Mouse (Mus musculus) gastrocnemius, postnatal 36 days (tissue): Measurements from ENCODE around the gene Cib2. TPM values are rescaled to one million over a fixed set of nuclear protein-coding genes. Genes with fewer than 3 reads are reported as not detected.

Experiments used
- DNase-seq, 2 experiments: peaks; one replicate each; pipeline ENCODE4 v3.0.0; 2022
- intact Hi-C: fragments of 180-260 bp; cut with DNase I; formaldehyde crosslinking; loops from one replicate; pipeline ENCODE4 v1.15.1; 2025
- total RNA-seq, 2 experiments: library from RNA; stranded (reverse); gene quantifications; 2 replicates each; pipeline ENCODE4 v1.2.3; 2021

Cib2 gene
- total RNA-seq, 2 experiments from 2014 or later, result 113 to 142 TPM

- peak in 1 of 2 experiments; percentile 23 for DNase-seq
Measured at GRCm38 (mm10) chr9:54552409-54552808, 7.6 kb downstream of the Cib2 start.

GRCm38 (mm10) chr9:54549433-54549832, 10.6 kb downstream of the Cib2 start:
- DNase-seq, result no peak
- intact Hi-C loops, result loop anchor here (5.0 kb wide), 1 partner anchor 112 kb away; no protein-coding TSS in a partner anchor

More at GRCm38 (mm10) chr9:54552409-54552808, 7.6 kb downstream of the Cib2 start:
- intact Hi-C loops, result loop anchor here (2.0 to 5.0 kb wide), 2 partner anchors 52 to 125 kb away; no protein-coding TSS in a partner anchor

- intact Hi-C loops, result loop anchor here (5.0 kb wide), 1 partner anchor 110 kb away; no protein-coding TSS in a partner anchor
- no peak for DNase-seq
Measured at GRCm38 (mm10) chr9:54547536-54547935, 12.5 kb downstream of the Cib2 start.

- intact Hi-C loops, result loop anchor here (1.0 to 5.0 kb wide), 2 partner anchors 25 to 108 kb away; no protein-coding TSS in a partner anchor
- no peak for DNase-seq
Measured at GRCm38 (mm10) chr9:54544954-54545315, 15.1 kb downstream of the Cib2 start.

GRCm38 (mm10) chr9:54544212-54544953, 15.6 kb downstream of the Cib2 start:
- DNase-seq, result no peak
- intact Hi-C loops, result loop anchor here (1.0 kb wide), 1 partner anchor 24 kb away; no protein-coding TSS in a partner anchor

- intact Hi-C loops, result no loop called here
Measured at GRCm38 (mm10) chr9:54540801-54541200, 19.2 kb downstream of the Cib2 start.

GRCm38 (mm10) chr9:54538684-54539083, 21.3 kb downstream of the Cib2 start, which contains the start of gene Sh2d7:
TSS of gene Sh2d7 (plus strand) at chr9:54538984.
- intact Hi-C loops, result no loop called here
- DNase-seq, result no peak

More at GRCm38 (mm10) chr9:54540801-54541200, 19.2 kb downstream of the Cib2 start:
- no peak for DNase-seq

GRCm38 (mm10) chr9:54538244-54538643, 21.8 kb downstream of the Cib2 start:
- intact Hi-C loops, result no loop called here
- no peak for DNase-seq

GRCm38 (mm10) chr9:54537480-54537879, 22.5 kb downstream of the Cib2 start:
- intact Hi-C loops, result no loop called here
- no peak for DNase-seq

- intact Hi-C loops, result no loop called here
- no peak for DNase-seq
Measured at GRCm38 (mm10) chr9:54537030-54537429, 23.0 kb downstream of the Cib2 start.

- intact Hi-C loops, result no loop called here
- no peak for DNase-seq
Measured at GRCm38 (mm10) chr9:54536236-54536635, 23.8 kb downstream of the Cib2 start.

- intact Hi-C loops, result no loop called here
- DNase-seq, result no peak
Measured at GRCm38 (mm10) chr9:54533975-54534374, 26.0 kb downstream of the Cib2 start.

- intact Hi-C loops, result no loop called here
Measured at GRCm38 (mm10) chr9:54532926-54533325, 27.1 kb downstream of the Cib2 start.

GRCm38 (mm10) chr9:54531421-54531820, 28.6 kb downstream of the Cib2 start:
- DNase-seq, result no peak
- intact Hi-C loops, result no loop called here

More at GRCm38 (mm10) chr9:54532926-54533325, 27.1 kb downstream of the Cib2 start:
- DNase-seq, result no peak

GRCm38 (mm10) chr9:54530836-54531235, 29.2 kb downstream of the Cib2 start:
- no peak for DNase-seq
- intact Hi-C loops, result no loop called here

GRCm38 (mm10) chr9:54529950-54530349, 30.1 kb downstream of the Cib2 start:
- DNase-seq, result no peak
- intact Hi-C loops, result no loop called here

- DNase-seq, result no peak
- intact Hi-C loops, result no loop called here
Measured at GRCm38 (mm10) chr9:54527694-54528093, 32.3 kb downstream of the Cib2 start.

GRCm38 (mm10) chr9:54520286-54520685, 39.7 kb downstream of the Cib2 start:
- intact Hi-C loops, result loop anchor here (1.0 kb wide), 1 partner anchor 24 kb away; no protein-coding TSS in a partner anchor
- DNase-seq, result no peak

GRCm38 (mm10) chr9:54518921-54519320, 41.1 kb downstream of the Cib2 start:
- DNase-seq, result no peak
- intact Hi-C loops, result no loop called here

GRCm38 (mm10) chr9:54515991-54516390, 44.0 kb downstream of the Cib2 start:
- DNase-seq, result no peak
- intact Hi-C loops, result no loop called here

- intact Hi-C loops, result no loop called here
- no peak for DNase-seq
Measured at GRCm38 (mm10) chr9:54502873-54503272, 57.1 kb downstream of the Cib2 start.

GRCm38 (mm10) chr9:54502111-54502495, 57.9 kb downstream of the Cib2 start:
- intact Hi-C loops, result no loop called here
- no peak for DNase-seq
